Mouse (Mus musculus): ENCODE measurements around the gene Samd13. TPM values are rescaled to one million over a fixed set of nuclear protein-coding genes. Genes with fewer than 3 reads are reported as not detected.

Gene Samd13
- polyA plus RNA-seq, 1 experiment, result 0.06 TPM

- Histone ChIP-seq H3K79me3 (ENCODE audit: low read depth) (no peaks in the 10 kb centered on the region), H3K4me3 (ENCODE audit: insufficient read depth, poor library complexity, severe bottlenecking) (no peak overlapping the region), H3K27me3 (ENCODE audit: control insufficient read depth, insufficient read depth, insufficient read length) (no peaks in the 10 kb centered on the region), H3K36me3 (ENCODE audit: control insufficient read depth, insufficient read depth) (no peaks in the 10 kb centered on the region), H3ac (ENCODE audit: control insufficient read depth, insufficient read length, low read depth) (no peak overlapping the region), H3K79me2 (ENCODE audit: control insufficient read depth, insufficient read depth) (no peaks in the 10 kb centered on the region)
- TF ChIP-seq CEBPB (IDR thresholded peaks at IDR 0.05; ENCODE audit: low read depth) (no peak), MYOD1 (IDR thresholded peaks at IDR 0.05; ENCODE audit: control insufficient read depth, insufficient read length, low read depth) (no peak), USF1 (IDR thresholded peaks at IDR 0.05; ENCODE audit: low read depth) (no peak), CTCF (IDR thresholded peaks at IDR 0.05; ENCODE audit: control insufficient read depth, insufficient read depth, insufficient read length) (no peak), FOSL1 (IDR thresholded peaks at IDR 0.05; ENCODE audit: insufficient read depth, low read length, poor library complexity, severe bottlenecking) (no peak), MAX (IDR thresholded peaks at IDR 0.05) (no peak), MYOG (IDR thresholded peaks at IDR 0.05; ENCODE audit: control insufficient read depth, extremely low read depth, insufficient read length) (no peak)
Observed at GRCm38 (mm10) chr3:146711559-146711958, 26.2 kb upstream of the Samd13 start.

GRCm38 (mm10) chr3:146711084-146711483, 25.7 kb upstream of the Samd13 start:
- no peaks in the 10 kb centered on the region for H3K27me3 ChIP-seq (ENCODE audit: control insufficient read depth, insufficient read depth, insufficient read length)
- H3K79me2 ChIP-seq (ENCODE audit: control insufficient read depth, insufficient read depth), result no peaks in the 10 kb centered on the region
- H3K36me3 ChIP-seq (ENCODE audit: control insufficient read depth, insufficient read depth), result no peaks in the 10 kb centered on the region
- no peak overlapping the region for H3K4me3 ChIP-seq (ENCODE audit: insufficient read depth, poor library complexity, severe bottlenecking)
- H3ac ChIP-seq (ENCODE audit: control insufficient read depth, insufficient read length, low read depth), result no peak overlapping the region
- no peak for TF ChIP-seq MYOD1 (IDR thresholded peaks at IDR 0.05; ENCODE audit: control insufficient read depth, insufficient read length, low read depth)
- TF ChIP-seq MYOG (IDR thresholded peaks at IDR 0.05; ENCODE audit: control insufficient read depth, extremely low read depth, insufficient read length), result no peak
- no peak for TF ChIP-seq USF1 (IDR thresholded peaks at IDR 0.05; ENCODE audit: low read depth)
- no peak for TF ChIP-seq MAX (IDR thresholded peaks at IDR 0.05)
- TF ChIP-seq CEBPB (IDR thresholded peaks at IDR 0.05; ENCODE audit: low read depth), result no peak
- no peak for TF ChIP-seq CTCF (IDR thresholded peaks at IDR 0.05; ENCODE audit: control insufficient read depth, insufficient read depth, insufficient read length)
- no peaks in the 10 kb centered on the region for H3K79me3 ChIP-seq (ENCODE audit: low read depth)

- Histone ChIP-seq H3K79me3 (ENCODE audit: low read depth) (no peaks in the 10 kb centered on the region), H3K79me2 (ENCODE audit: control insufficient read depth, insufficient read depth) (no peaks in the 10 kb centered on the region), H3K36me3 (ENCODE audit: control insufficient read depth, insufficient read depth) (no peaks in the 10 kb centered on the region), H3K27me3 (ENCODE audit: control insufficient read depth, insufficient read depth, insufficient read length) (no peaks in the 10 kb centered on the region), H3K4me3 (ENCODE audit: insufficient read depth, poor library complexity, severe bottlenecking) (no peak overlapping the region), H3ac (ENCODE audit: control insufficient read depth, insufficient read length, low read depth) (no peak overlapping the region)
- TF ChIP-seq USF1 (IDR thresholded peaks at IDR 0.05; ENCODE audit: low read depth), result no peak
- TF ChIP-seq MYOD1 (IDR thresholded peaks at IDR 0.05; ENCODE audit: control insufficient read depth, insufficient read length, low read depth), result no peak
- no peak for TF ChIP-seq CTCF (IDR thresholded peaks at IDR 0.05; ENCODE audit: control insufficient read depth, insufficient read depth, insufficient read length)
- TF ChIP-seq MYOG (IDR thresholded peaks at IDR 0.05; ENCODE audit: control insufficient read depth, extremely low read depth, insufficient read length), result no peak
- TF ChIP-seq CEBPB (IDR thresholded peaks at IDR 0.05; ENCODE audit: low read depth), result no peak
- no peak for TF ChIP-seq MAX (IDR thresholded peaks at IDR 0.05)
- no peak for TF ChIP-seq FOSL1 (IDR thresholded peaks at IDR 0.05; ENCODE audit: insufficient read depth, low read length, poor library complexity, severe bottlenecking)
Observed at GRCm38 (mm10) chr3:146709086-146709485, 23.7 kb upstream of the Samd13 start.

- no peaks in the 10 kb centered on the region for H3K79me3 ChIP-seq (ENCODE audit: low read depth)
- TF ChIP-seq FOSL1 (IDR thresholded peaks at IDR 0.05; ENCODE audit: insufficient read depth, low read length, poor library complexity, severe bottlenecking) (no peak), MYOD1 (IDR thresholded peaks at IDR 0.05; ENCODE audit: control insufficient read depth, insufficient read length, low read depth) (no peak), CEBPB (IDR thresholded peaks at IDR 0.05; ENCODE audit: low read depth) (no peak), USF1 (IDR thresholded peaks at IDR 0.05; ENCODE audit: low read depth) (no peak), MAX (IDR thresholded peaks at IDR 0.05) (no peak)
Observed at GRCm38 (mm10) chr3:146708381-146708780, 23.0 kb upstream of the Samd13 start.

GRCm38 (mm10) chr3:146704099-146704498, 18.7 kb upstream of the Samd13 start:
- Histone ChIP-seq H3K79me2 (ENCODE audit: control insufficient read depth, insufficient read depth) (no peaks in the 10 kb centered on the region), H3K4me3 (ENCODE audit: insufficient read depth, poor library complexity, severe bottlenecking) (no peak overlapping the region), H3K79me3 (ENCODE audit: low read depth) (no peaks in the 10 kb centered on the region), H3ac (ENCODE audit: control insufficient read depth, insufficient read length, low read depth) (no peak overlapping the region), H3K27me3 (ENCODE audit: control insufficient read depth, insufficient read depth, insufficient read length) (no peaks in the 10 kb centered on the region), H3K36me3 (ENCODE audit: control insufficient read depth, insufficient read depth) (no peaks in the 10 kb centered on the region)
- TF ChIP-seq CEBPB (IDR thresholded peaks at IDR 0.05; ENCODE audit: low read depth) (no peak), MYOG (IDR thresholded peaks at IDR 0.05; ENCODE audit: control insufficient read depth, extremely low read depth, insufficient read length) (no peak), MAX (IDR thresholded peaks at IDR 0.05) (no peak), USF1 (IDR thresholded peaks at IDR 0.05; ENCODE audit: low read depth) (no peak), FOSL1 (IDR thresholded peaks at IDR 0.05; ENCODE audit: insufficient read depth, low read length, poor library complexity, severe bottlenecking) (no peak), MYOD1 (IDR thresholded peaks at IDR 0.05; ENCODE audit: control insufficient read depth, insufficient read length, low read depth) (no peak), CTCF (IDR thresholded peaks at IDR 0.05; ENCODE audit: control insufficient read depth, insufficient read depth, insufficient read length) (no peak)

More at GRCm38 (mm10) chr3:146708381-146708780, 23.0 kb upstream of the Samd13 start:
- Histone ChIP-seq H3ac (ENCODE audit: control insufficient read depth, insufficient read length, low read depth) (no peak overlapping the region), H3K36me3 (ENCODE audit: control insufficient read depth, insufficient read depth) (no peaks in the 10 kb centered on the region), H3K79me2 (ENCODE audit: control insufficient read depth, insufficient read depth) (no peaks in the 10 kb centered on the region), H3K4me3 (ENCODE audit: insufficient read depth, poor library complexity, severe bottlenecking) (no peak overlapping the region), H3K27me3 (ENCODE audit: control insufficient read depth, insufficient read depth, insufficient read length) (no peaks in the 10 kb centered on the region)

GRCm38 (mm10) chr3:146700051-146700450, 14.7 kb upstream of the Samd13 start:
- Histone ChIP-seq H3K36me3 (ENCODE audit: control insufficient read depth, insufficient read depth) (no peaks in the 10 kb centered on the region), H3K79me3 (ENCODE audit: low read depth) (no peaks in the 10 kb centered on the region), H3K27me3 (ENCODE audit: control insufficient read depth, insufficient read depth, insufficient read length) (no peaks in the 10 kb centered on the region), H3K4me3 (ENCODE audit: insufficient read depth, poor library complexity, severe bottlenecking) (no peak overlapping the region), H3K79me2 (ENCODE audit: control insufficient read depth, insufficient read depth) (no peaks in the 10 kb centered on the region), H3ac (ENCODE audit: control insufficient read depth, insufficient read length, low read depth) (no peak overlapping the region)
- TF ChIP-seq USF1 (IDR thresholded peaks at IDR 0.05; ENCODE audit: low read depth), result no peak
- no peak for TF ChIP-seq MYOD1 (IDR thresholded peaks at IDR 0.05; ENCODE audit: control insufficient read depth, insufficient read length, low read depth)
- TF ChIP-seq CEBPB (IDR thresholded peaks at IDR 0.05; ENCODE audit: low read depth), result no peak
- no peak for TF ChIP-seq FOSL1 (IDR thresholded peaks at IDR 0.05; ENCODE audit: insufficient read depth, low read length, poor library complexity, severe bottlenecking)
- no peak for TF ChIP-seq MAX (IDR thresholded peaks at IDR 0.05)
- no peak for TF ChIP-seq CTCF (IDR thresholded peaks at IDR 0.05; ENCODE audit: control insufficient read depth, insufficient read depth, insufficient read length)
- TF ChIP-seq MYOG (IDR thresholded peaks at IDR 0.05; ENCODE audit: control insufficient read depth, extremely low read depth, insufficient read length), result no peak

Data from C2C12 (cell line).